In genomic region chr3:96098616-96099267, GRCm38 (mm10) we compare ENCODE assay signal across 10 mouse cellular contexts. TPM values are rescaled to one million over a fixed set of nuclear protein-coding genes. Genes with fewer than 3 reads are reported as not detected.
DNase-seq lines count a peak whose midpoint lies in the region; ATAC-seq and TF ChIP-seq lines count a peak whose summit lies in the region.
"Had no signal": no experiment of that assay in that cellular context is flagged by ENCODE, and none has a peak within 500 bp of the region (broad histone marks: within the 10 kb centered on the region; RNA-seq: fewer than 3 reads in every experiment).

No protein-coding gene starts in this region.

- 57% methylated on average over 7 of the region's 7 CpGs for WGBS in midbrain, postnatal 0 days
- 70% methylated on average over 7 of the region's 7 CpGs for WGBS in midbrain, embryonic 16.5 days
- 35% methylated on average over 7 of the region's 7 CpGs for WGBS in kidney, postnatal 0 days
- WGBS in stomach, embryonic 16.5 days, result 32% methylated on average over 7 of the region's 7 CpGs
- 72% methylated on average over 7 of the region's 7 CpGs for WGBS in forebrain, embryonic 11.5 days

- no peak for TF ChIP-seq CTCF in midbrain, postnatal 0 days (IDR thresholded peaks at IDR 0.05)
- no peak for TF ChIP-seq CTCF in gastrocnemius, adult 2 months (IDR thresholded peaks at IDR 0.05)
- TF ChIP-seq CTCF in kidney, postnatal 0 days (IDR thresholded peaks at IDR 0.05; ENCODE audit: low read depth), result no peak

- no peak overlapping the region for H3K9ac ChIP-seq in midbrain, postnatal 0 days (replicated peaks; ENCODE audit: low read length, poor library complexity, severe bottlenecking)
- H3K9ac ChIP-seq in midbrain, embryonic 16.5 days (ENCODE audit: low read depth, low read length), result no peak overlapping the region
- no peak overlapping the region for H3K9ac ChIP-seq in kidney, postnatal 0 days (ENCODE audit: low read depth, low read length)
- no peak overlapping the region for H3K9ac ChIP-seq in stomach, embryonic 16.5 days (ENCODE audit: low read length)
- no peak overlapping the region for H3K9ac ChIP-seq in forebrain, embryonic 11.5 days (ENCODE audit: low read length)
- H3K9ac ChIP-seq: embryonic facial prominence, embryonic 13.5 days had no signal

- DNase-seq in midbrain, postnatal 0 days (ENCODE audit: low spot score), result peak; percentile 13
- peak; percentile 61 for DNase-seq in gastrocnemius, adult 2 months
- peak; percentile 69 for DNase-seq in kidney, postnatal 0 days (ENCODE audit: low spot score)
- no peak for DNase-seq in forebrain, embryonic 11.5 days (ENCODE audit: low spot score)

- ATAC-seq in midbrain, postnatal 0 days (ENCODE audit: low FRiP score), result no peak
- ATAC-seq in midbrain, embryonic 16.5 days, result no peak
- ATAC-seq in kidney, postnatal 0 days (replicated peaks; ENCODE audit: low FRiP score, low read depth), result peak; percentile 42
- peak; percentile 79 for ATAC-seq in stomach, embryonic 16.5 days (ENCODE audit: insufficient read depth, low FRiP score)
- ATAC-seq in erythroid progenitor cell, adult 5-6 weeks (replicated peaks; ENCODE audit: low FRiP score, poor library complexity, severe bottlenecking), result no peak
- no peak for ATAC-seq in activated CD4-positive, CD25-positive, alpha-beta regulatory T cell, adult 4 months
- no peak for ATAC-seq in forebrain, embryonic 11.5 days (replicated peaks; ENCODE audit: low FRiP score)

- no peak overlapping the region for H3K4me2 ChIP-seq in midbrain, postnatal 0 days (ENCODE audit: low read depth, low read length, poor library complexity, severe bottlenecking)
- no peak overlapping the region for H3K4me2 ChIP-seq in midbrain, embryonic 16.5 days (ENCODE audit: low read length)
- H3K4me2 ChIP-seq in kidney, postnatal 0 days (ENCODE audit: low read length), result no peak overlapping the region
- no peak overlapping the region for H3K4me2 ChIP-seq in stomach, embryonic 16.5 days (ENCODE audit: low read depth, low read length)
- no peak overlapping the region for H3K4me2 ChIP-seq in forebrain, embryonic 11.5 days (ENCODE audit: low read depth, low read length, severe bottlenecking)
- H3K4me2 ChIP-seq: embryonic facial prominence, embryonic 13.5 days had no signal

- H3K4me1 ChIP-seq in midbrain, postnatal 0 days (ENCODE audit: insufficient read depth, low read length), result no peaks in the 10 kb centered on the region
- H3K4me1 ChIP-seq in midbrain, embryonic 16.5 days (ENCODE audit: control insufficient read depth, insufficient read depth, low read length), result peaks cover 4% of the 10 kb centered on the region
- H3K4me1 ChIP-seq in kidney, postnatal 0 days (replicated peaks; ENCODE audit: insufficient read depth, low read length), result no peaks in the 10 kb centered on the region
- peaks cover 12% of the 10 kb centered on the region for H3K4me1 ChIP-seq in stomach, embryonic 16.5 days (ENCODE audit: control insufficient read depth, insufficient read depth, low read length)
- H3K4me1 ChIP-seq in forebrain, embryonic 11.5 days (replicated peaks; ENCODE audit: control insufficient read depth, insufficient read depth, low read length), result peaks cover 2% of the 10 kb centered on the region; the same call in 1 of the 2 replicates

- no peak overlapping the region for H3K4me3 ChIP-seq in midbrain, postnatal 0 days (ENCODE audit: low read depth, low read length)
- H3K4me3 ChIP-seq in midbrain, embryonic 16.5 days (ENCODE audit: low read depth, low read length), result no peak overlapping the region
- no peak overlapping the region for H3K4me3 ChIP-seq in gastrocnemius, adult 2 months
- no peak overlapping the region for H3K4me3 ChIP-seq in kidney, postnatal 0 days (replicated peaks; ENCODE audit: low read depth, low read length)
- no peak overlapping the region for H3K4me3 ChIP-seq in stomach, embryonic 16.5 days (replicated peaks; ENCODE audit: low read length)
- no peak overlapping the region for H3K4me3 ChIP-seq in forebrain, embryonic 11.5 days (ENCODE audit: low read depth, low read length)
- H3K4me3 ChIP-seq: embryonic facial prominence, embryonic 13.5 days had no signal

- no peak overlapping the region for H3K27ac ChIP-seq in midbrain, postnatal 0 days (ENCODE audit: low read depth, low read length)
- H3K27ac ChIP-seq in midbrain, embryonic 16.5 days (ENCODE audit: low read length), result no peak overlapping the region
- no peak overlapping the region for H3K27ac ChIP-seq in gastrocnemius, adult 2 months
- no peak overlapping the region for H3K27ac ChIP-seq in kidney, postnatal 0 days
- peak overlapping the region; percentile 60 for H3K27ac ChIP-seq in stomach, embryonic 16.5 days (ENCODE audit: low read length)
- H3K27ac ChIP-seq in forebrain, embryonic 11.5 days (ENCODE audit: low read depth, low read length), result no peak overlapping the region
- H3K27ac ChIP-seq: embryonic facial prominence, embryonic 13.5 days had no signal

- intact Hi-C loops in gastrocnemius, adult 2 months (cut with DNase I), result no loop called here

- H3K36me3 ChIP-seq in midbrain, postnatal 0 days (ENCODE audit: insufficient read depth, low read length), result no peaks in the 10 kb centered on the region
- H3K36me3 ChIP-seq in midbrain, embryonic 16.5 days (ENCODE audit: control insufficient read depth, insufficient read depth, low read length), result no peaks in the 10 kb centered on the region
- H3K36me3 ChIP-seq in kidney, postnatal 0 days (ENCODE audit: insufficient read depth, low read length), result no peaks in the 10 kb centered on the region
- no peaks in the 10 kb centered on the region for H3K36me3 ChIP-seq in stomach, embryonic 16.5 days (ENCODE audit: control insufficient read depth, insufficient read depth, low read length)
- no peaks in the 10 kb centered on the region for H3K36me3 ChIP-seq in forebrain, embryonic 11.5 days (ENCODE audit: control insufficient read depth, insufficient read depth, low read length)
- H3K36me3 ChIP-seq: embryonic facial prominence, embryonic 13.5 days; G1E had no signal

- H3K27me3 ChIP-seq in midbrain, postnatal 0 days (ENCODE audit: insufficient read depth, low read length), result no peaks in the 10 kb centered on the region
- no peaks in the 10 kb centered on the region for H3K27me3 ChIP-seq in midbrain, embryonic 16.5 days (ENCODE audit: control insufficient read depth, insufficient read depth, low read depth, low read length)
- no peaks in the 10 kb centered on the region for H3K27me3 ChIP-seq in kidney, postnatal 0 days (ENCODE audit: insufficient read depth, low read length)
- H3K27me3 ChIP-seq in stomach, embryonic 16.5 days (ENCODE audit: control insufficient read depth, insufficient read depth, low read length), result no peaks in the 10 kb centered on the region
- H3K27me3 ChIP-seq in forebrain, embryonic 11.5 days (ENCODE audit: control insufficient read depth, insufficient read depth, low read length), result no peaks in the 10 kb centered on the region
- H3K27me3 ChIP-seq: embryonic facial prominence, embryonic 13.5 days had no signal

- H3K9me3 ChIP-seq in midbrain, postnatal 0 days (ENCODE audit: low read length), result no peaks in the 10 kb centered on the region
- H3K9me3 ChIP-seq in midbrain, embryonic 16.5 days (replicated peaks; ENCODE audit: control insufficient read depth, low read length, poor library complexity, severe bottlenecking), result no peaks in the 10 kb centered on the region
- no peaks in the 10 kb centered on the region for H3K9me3 ChIP-seq in kidney, postnatal 0 days (replicated peaks; ENCODE audit: low read length)
- H3K9me3 ChIP-seq in stomach, embryonic 16.5 days (replicated peaks; ENCODE audit: control insufficient read depth, low read length), result no peaks in the 10 kb centered on the region
- no peaks in the 10 kb centered on the region for H3K9me3 ChIP-seq in forebrain, embryonic 11.5 days (ENCODE audit: control insufficient read depth, low read length)
- H3K9me3 ChIP-seq: embryonic facial prominence, embryonic 13.5 days; G1E had no signal

RNA-seq across cellular contexts. Expression of gene Otud7b, which starts 5.6 kb away (rescaled TPM):
- 14.3 and 16.3 TPM in 2 replicates for total RNA-seq in midbrain, postnatal 0 days (2014; rRNA removed)
- 5.7 and 7.5 TPM in 2 replicates for polyA plus RNA-seq in midbrain, postnatal 0 days (2015; fragmentation: Nextera tagmentation; extraction: Ambion mirVana)
- polyA plus RNA-seq in midbrain, embryonic 16.5 days (2015; fragmentation: Nextera tagmentation; extraction: Ambion mirVana), result 7.0 and 8.4 TPM in 2 replicates
- 10 to 100 TPM; 54.6 to 58.3 TPM for total RNA-seq in gastrocnemius, adult 2 months (2021)
- polyA plus RNA-seq in kidney, postnatal 0 days (2015; fragmentation: Nextera tagmentation; extraction: Ambion mirVana), result 20.7 and 21.8 TPM in 2 replicates
- 11.8 and 13.1 TPM in 2 replicates for polyA plus RNA-seq in stomach, embryonic 16.5 days (2015; fragmentation: Nextera tagmentation; extraction: Ambion mirVana)
- total RNA-seq in erythroid progenitor cell, adult 5-6 weeks (2015; ENCODE audit: low replicate concordance), result 4.6 and 9.4 TPM in 2 replicates
- 28.5 and 37.6 TPM in 2 replicates for total RNA-seq in erythroid progenitor cell, adult 5-6 weeks (2017; ENCODE audit: low replicate concordance)
- 10 to 100 TPM in 1 of 2 experiments, 1 to 10 TPM in 1; 8.0 to 12.0 TPM for polyA plus RNA-seq in activated CD4-positive, CD25-positive, alpha-beta regulatory T cell, adult 4 months (2017; shearing (Covaris generic))
- 11.0 and 11.3 TPM in 2 replicates for polyA plus RNA-seq in forebrain, embryonic 11.5 days (2014; fragmentation: Nextera tagmentation; extraction: Ambion mirVana)

RNA-seq across cellular contexts. Expression of gene Vps45, which starts 40.5 kb away (rescaled TPM):
- total RNA-seq in midbrain, postnatal 0 days (2014; rRNA removed), result 29.5 and 35.3 TPM in 2 replicates
- 60.6 and 61.1 TPM in 2 replicates for polyA plus RNA-seq in midbrain, postnatal 0 days (2015; fragmentation: Nextera tagmentation; extraction: Ambion mirVana)
- polyA plus RNA-seq in midbrain, embryonic 16.5 days (2015; fragmentation: Nextera tagmentation; extraction: Ambion mirVana), result 62.0 and 64.7 TPM in 2 replicates
- 10 to 100 TPM; 15.0 to 22.7 TPM for total RNA-seq in gastrocnemius, adult 2 months (2021)
- 38.1 and 41.9 TPM in 2 replicates for polyA plus RNA-seq in kidney, postnatal 0 days (2015; fragmentation: Nextera tagmentation; extraction: Ambion mirVana)
- 31.7 and 39.6 TPM in 2 replicates for polyA plus RNA-seq in stomach, embryonic 16.5 days (2015; fragmentation: Nextera tagmentation; extraction: Ambion mirVana)
- 9.0 and 32.3 TPM in 2 replicates for total RNA-seq in erythroid progenitor cell, adult 5-6 weeks (2015; ENCODE audit: low replicate concordance)
- total RNA-seq in erythroid progenitor cell, adult 5-6 weeks (2017; ENCODE audit: low replicate concordance), result 8.2 and 34.4 TPM in 2 replicates
- 10 to 100 TPM; 18.8 to 22.7 TPM for polyA plus RNA-seq in activated CD4-positive, CD25-positive, alpha-beta regulatory T cell, adult 4 months (2017; shearing (Covaris generic))
- polyA plus RNA-seq in forebrain, embryonic 11.5 days (2014; fragmentation: Nextera tagmentation; extraction: Ambion mirVana), result 20.3 and 24.8 TPM in 2 replicates

Comparison
In these comparisons a context has a peak if more than half of its experiments do, and no peak if none do; other contexts are left out.
1. ATAC-seq: peak in kidney, postnatal 0 days (single experiment) and stomach, embryonic 16.5 days (single experiment); none in midbrain, postnatal 0 days (single experiment), midbrain, embryonic 16.5 days (single experiment), erythroid progenitor cell, adult 5-6 weeks (single experiment), activated CD4-positive, CD25-positive, alpha-beta regulatory T cell, adult 4 months (single experiment) and forebrain, embryonic 11.5 days (single experiment).